Mouse (Mus musculus) midbrain, embryonic 11.5 days (tissue): ENCODE measurements around the gene Tenm4. TPM values are rescaled to one million over a fixed set of nuclear protein-coding genes. Genes with fewer than 3 reads are reported as not detected.

ENCODE experiments used
- ATAC-seq: fragments of 200-750 bp; cut with Nextera tagmentation; 2 replicates; pipeline ENCODE4 v1.8.0; 2017; ENCODE audit warnings: moderate TSS enrichment, moderate library complexity; ENCODE audit not compliant: low FRiP score
- DNase-seq: peaks from one replicate; pipeline ENCODE4 v3.0.0; 2015; ENCODE audit warnings: low spot score; ENCODE audit errors: missing footprints
- H3K27ac ChIP-seq: fragments of 300-500 bp; sonication (generic); 2 replicates; pipeline ENCODE4 v1.5.1; 2014; ENCODE audit warnings: low read depth, low read length
- H3K27me3 ChIP-seq: fragments of 300-500 bp; sonication (generic); 2 replicates; pipeline ENCODE4 v1.6.1; 2014; ENCODE audit warnings: mild to moderate bottlenecking, low read length, moderate library complexity, mixed read lengths; ENCODE audit not compliant: control insufficient read depth, insufficient read depth
- H3K36me3 ChIP-seq: fragments of 300-500 bp; sonication (generic); 2 replicates; pipeline ENCODE4 v1.6.1; 2014; ENCODE audit warnings: mild to moderate bottlenecking, low read length, moderate library complexity, mixed read lengths; ENCODE audit not compliant: control insufficient read depth, insufficient read depth
- H3K4me1 ChIP-seq: fragments of 300-500 bp; sonication (generic); 2 replicates; pipeline ENCODE4 v1.6.1; 2014; ENCODE audit warnings: low read length; ENCODE audit not compliant: control insufficient read depth, insufficient read depth
- H3K4me2 ChIP-seq: fragments of 300-500 bp; sonication (generic); 2 replicates; pipeline ENCODE4 v1.6.1; 2014; ENCODE audit warnings: mild to moderate bottlenecking, moderate library complexity
- H3K4me3 ChIP-seq: fragments of 300-500 bp; sonication (generic); 2 replicates; pipeline ENCODE4 v1.5.1; 2014; ENCODE audit warnings: low read depth, low read length
- H3K9ac ChIP-seq: fragments of 300-500 bp; sonication (generic); 2 replicates; pipeline ENCODE4 v1.6.1; 2014; ENCODE audit warnings: low read length
- H3K9me3 ChIP-seq: fragments of 300-500 bp; sonication (generic); 2 replicates; pipeline ENCODE4 v1.6.1; 2016; ENCODE audit warnings: low read length; ENCODE audit not compliant: control insufficient read depth
- WGBS: fragments of 180-500 bp; shearing (Covaris S2); extraction: QIAGEN DNeasy Blood & Tissue Kit; methylation state at CpG from one replicate; pipeline ENCODE4 v1.1.7; 2014; 5-methylcytosine and 5-hydroxymethylcytosine counted together
- polyA plus RNA-seq: library from polyadenylated mRNA; unstranded; fragments of >200 nt; fragmentation: Nextera tagmentation; extraction: Ambion mirVana; gene quantifications from 2 replicates; pipeline ENCODE4 v1.2.1, GENCODE M21; 2014

Gene Tenm4
- polyA plus RNA-seq, 1 experiment from 2014 or later, result 24.8 TPM

GRCm38 (mm10) chr7:96780556-96780955 is 609.5 kb downstream of the Tenm4 start:
- Histone ChIP-seq H3K9ac (no peak overlapping the region), H3K9me3 (no peaks in the 10 kb centered on the region), H3K27me3 (no peaks in the 10 kb centered on the region), H3K27ac (no peak overlapping the region), H3K4me2 (no peak overlapping the region), H3K36me3 (no peaks in the 10 kb centered on the region; the same call in 1 of the 2 replicates), H3K4me1 (no peaks in the 10 kb centered on the region), H3K4me3 (no peak overlapping the region)
- 82% methylated on average over 1 of the region's 1 CpGs for WGBS
- DNase-seq, result no peak
- ATAC-seq, result no peak

DNA sequence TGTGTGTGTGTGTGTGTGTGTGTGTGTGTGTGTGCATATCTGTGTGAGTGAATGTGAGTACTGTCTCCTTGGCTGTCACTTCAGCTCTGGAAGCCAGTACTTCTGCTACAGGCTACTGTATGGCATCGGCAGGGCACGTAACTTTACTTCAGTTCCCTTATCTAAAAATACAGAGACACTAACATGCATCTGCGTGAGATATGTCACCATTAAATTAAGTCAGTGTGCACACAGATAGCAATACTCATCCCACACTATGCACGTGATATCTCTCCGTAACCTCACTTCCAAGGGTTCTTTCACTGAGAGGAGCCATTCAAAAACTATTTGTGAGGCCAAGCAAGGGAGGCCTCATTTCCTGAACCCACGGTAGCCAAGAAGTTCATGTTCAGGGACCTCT is 610.0 kb downstream of the Tenm4 start:
- DNase-seq (no peak), ATAC-seq (no peak)
- no peaks in the 10 kb centered on the region; the same call in 1 of the 2 replicates for H3K36me3 ChIP-seq
- H3K9ac ChIP-seq, result no peak overlapping the region
- no peaks in the 10 kb centered on the region for H3K27me3 ChIP-seq
- 90% methylated on average over 6 of the region's 6 CpGs for WGBS
- H3K9me3 ChIP-seq, result no peaks in the 10 kb centered on the region
- no peak overlapping the region for H3K4me2 ChIP-seq
- H3K27ac ChIP-seq, result no peak overlapping the region
- H3K4me1 ChIP-seq, result no peaks in the 10 kb centered on the region
- H3K4me3 ChIP-seq, result no peak overlapping the region

DNA sequence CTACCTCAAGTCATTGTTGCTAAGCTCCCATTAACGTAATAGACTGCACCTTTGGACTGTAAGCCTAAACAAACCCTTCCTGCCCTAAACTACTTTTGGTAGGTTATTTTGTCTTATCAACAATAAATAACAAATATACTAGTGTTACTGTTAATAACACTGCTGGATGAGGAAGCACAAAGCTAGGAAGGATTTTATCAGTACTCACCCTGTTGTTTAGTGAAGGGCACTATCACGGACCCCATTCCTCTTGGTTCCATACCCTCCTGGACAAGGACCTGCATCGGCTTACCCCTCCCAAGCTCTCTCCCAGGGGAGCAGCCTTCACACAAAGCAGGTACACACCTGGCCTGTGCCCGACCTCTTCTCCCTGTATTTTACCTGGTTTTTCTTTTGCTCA is 611.6 kb downstream of the Tenm4 start:
- no peak for ATAC-seq
- Histone ChIP-seq H3K9ac (no peak overlapping the region), H3K4me3 (no peak overlapping the region), H3K4me2 (no peak overlapping the region), H3K27ac (no peak overlapping the region), H3K36me3 (no peaks in the 10 kb centered on the region; the same call in 1 of the 2 replicates), H3K9me3 (no peaks in the 10 kb centered on the region), H3K4me1 (no peaks in the 10 kb centered on the region), H3K27me3 (no peaks in the 10 kb centered on the region)
- no peak for DNase-seq
- WGBS, result 89% methylated on average over 4 of the region's 4 CpGs

DNA sequence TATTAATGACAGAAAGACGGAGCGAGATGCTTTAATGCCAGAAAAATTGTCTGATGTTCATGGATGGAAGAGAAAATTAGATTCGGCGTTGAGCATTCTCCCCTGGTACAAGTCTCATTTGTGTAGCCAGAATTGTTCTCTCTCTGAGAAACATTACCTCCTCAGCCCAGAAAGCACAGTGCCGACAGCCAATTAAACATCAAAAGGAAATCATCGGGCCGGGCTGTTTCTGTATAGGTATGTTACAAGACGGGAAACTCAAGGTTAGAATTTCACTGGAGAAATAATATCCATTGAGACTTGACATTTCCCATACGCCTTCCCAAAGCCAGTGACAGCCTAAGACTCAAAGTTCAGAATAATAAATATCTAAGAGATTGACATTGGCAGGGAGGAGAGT is 614.8 kb downstream of the Tenm4 start:
- WGBS, result 81% methylated on average over 9 of the region's 9 CpGs
- no peaks in the 10 kb centered on the region for H3K27me3 ChIP-seq
- H3K4me2 ChIP-seq, result no peak overlapping the region
- ATAC-seq (no peak), DNase-seq (no peak)
- no peak overlapping the region for H3K27ac ChIP-seq
- H3K4me1 ChIP-seq, result no peaks in the 10 kb centered on the region
- no peaks in the 10 kb centered on the region for H3K9me3 ChIP-seq
- no peak overlapping the region for H3K4me3 ChIP-seq
- H3K9ac ChIP-seq, result no peak overlapping the region
- H3K36me3 ChIP-seq, result no peaks in the 10 kb centered on the region; the same call in 1 of the 2 replicates

DNA sequence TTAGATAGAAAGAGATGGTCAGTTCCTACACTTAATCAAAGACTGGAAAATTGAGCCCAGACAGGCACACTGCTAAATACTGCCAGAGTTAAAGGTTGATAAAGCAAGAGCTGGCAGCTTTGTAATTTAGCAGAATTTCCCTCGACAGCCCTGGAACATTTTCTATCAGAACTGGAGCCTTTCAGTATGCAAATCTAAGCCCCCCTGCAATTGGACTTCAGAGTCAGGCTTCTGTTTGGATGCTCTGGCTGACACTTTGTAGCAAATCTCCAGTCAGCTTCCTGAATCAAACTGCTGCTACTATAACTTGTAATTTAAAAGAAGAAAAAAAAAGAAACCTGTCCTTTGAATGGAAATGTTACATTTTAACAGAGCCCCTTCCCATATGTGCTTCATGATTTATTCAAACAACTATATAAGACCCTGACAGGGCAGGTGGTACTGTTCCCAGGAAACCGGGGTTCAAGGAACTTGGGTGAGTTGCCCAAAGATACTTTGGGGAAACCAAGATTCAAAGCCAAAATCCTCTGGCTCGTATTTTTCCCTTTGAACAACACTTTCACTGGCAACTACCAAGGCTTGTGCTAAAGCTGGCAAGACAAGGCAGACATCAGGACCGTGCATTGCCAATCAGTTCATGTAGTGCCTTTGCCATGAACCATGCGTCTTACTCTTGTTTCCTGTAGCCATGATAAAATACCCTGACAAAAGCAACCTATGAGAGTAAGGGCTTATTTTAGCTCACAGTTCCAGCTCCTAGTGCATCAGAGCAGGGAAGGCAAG is 615.4 kb downstream of the Tenm4 start:
- ATAC-seq, result no peak
- H3K36me3 ChIP-seq, result no peaks in the 10 kb centered on the region; the same call in 1 of the 2 replicates
- DNase-seq, result no peak
- H3K4me3 ChIP-seq, result no peak overlapping the region
- H3K9me3 ChIP-seq, result no peaks in the 10 kb centered on the region
- WGBS, result 84% methylated on average over 5 of the region's 5 CpGs
- no peak overlapping the region for H3K4me2 ChIP-seq
- H3K4me1 ChIP-seq, result no peaks in the 10 kb centered on the region
- no peaks in the 10 kb centered on the region for H3K27me3 ChIP-seq
- H3K27ac ChIP-seq, result no peak overlapping the region
- no peak overlapping the region for H3K9ac ChIP-seq

DNA sequence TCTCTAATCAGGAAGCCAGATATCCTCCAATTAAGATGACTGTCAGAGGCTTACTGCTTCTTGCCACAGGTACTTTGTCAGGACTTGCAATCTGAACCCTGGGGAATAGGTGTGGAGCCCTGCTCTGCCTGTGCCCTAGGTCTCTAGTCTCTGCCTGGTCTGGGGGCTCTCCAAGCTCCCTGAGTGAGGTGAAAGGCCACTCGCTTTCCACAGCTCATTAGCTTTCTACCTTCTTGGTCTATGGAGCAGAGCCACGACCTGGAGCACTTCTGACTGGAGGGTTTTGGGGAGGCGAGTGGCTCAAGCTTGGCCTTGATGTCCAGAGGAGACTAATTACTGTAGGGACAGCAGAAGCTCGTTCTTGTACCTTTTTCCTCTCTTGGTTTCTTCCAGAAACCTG is 617.1 kb downstream of the Tenm4 start:
- ATAC-seq, result no peak

GRCm38 (mm10) chr7:96790326-96790725 is 619.3 kb downstream of the Tenm4 start:
- no peak for ATAC-seq

More for the DNA sequence above, 617.1 kb downstream of the Tenm4 start:
- no peaks in the 10 kb centered on the region for H3K36me3 ChIP-seq
- no peak for DNase-seq
- WGBS, result 86% methylated on average over 4 of the region's 4 CpGs
- H3K4me1 ChIP-seq, result peaks cover 5% of the 10 kb centered on the region
- H3K4me3 ChIP-seq, result no peak overlapping the region
- no peak overlapping the region for H3K4me2 ChIP-seq
- no peaks in the 10 kb centered on the region for H3K9me3 ChIP-seq
- no peaks in the 10 kb centered on the region; the same call in 1 of the 2 replicates for H3K27me3 ChIP-seq
- H3K27ac ChIP-seq, result no peak overlapping the region
- no peak overlapping the region for H3K9ac ChIP-seq

DNA sequence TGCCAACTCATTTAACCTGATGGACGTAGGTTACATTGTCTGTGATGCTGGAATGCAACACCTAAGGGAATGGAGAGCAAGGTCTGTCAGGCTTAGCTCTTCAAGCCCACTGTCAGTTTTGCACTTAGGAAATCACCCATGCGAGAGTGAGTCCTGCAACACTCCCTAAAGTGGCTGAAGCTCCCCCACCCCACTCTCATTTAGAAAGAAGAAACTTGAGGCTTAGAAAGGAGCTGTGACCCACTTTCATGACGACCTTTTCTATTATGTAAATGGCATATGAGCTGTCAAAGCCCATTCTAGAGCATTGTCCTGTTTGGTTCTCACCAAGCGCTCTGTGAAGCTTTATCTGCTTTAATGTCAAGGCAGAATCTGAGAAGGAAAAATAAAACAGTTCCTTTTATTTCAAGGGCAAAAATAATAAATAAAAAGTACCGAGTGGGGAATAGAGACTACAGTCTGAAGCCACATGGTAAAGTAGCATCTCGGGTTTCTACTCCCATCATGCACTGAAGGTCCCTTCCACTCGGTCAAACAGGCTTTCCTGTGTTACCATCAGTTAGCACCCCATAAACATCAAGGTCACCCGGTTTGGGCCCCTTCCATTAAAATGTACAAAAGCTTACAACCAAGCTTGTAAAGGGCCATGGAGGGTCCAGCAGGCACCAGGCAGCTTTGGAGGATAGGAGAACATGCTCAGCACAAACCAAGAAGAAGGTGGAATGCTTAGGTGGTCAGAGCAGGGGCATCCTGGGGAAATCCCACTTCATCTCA is 621.6 kb downstream of the Tenm4 start:
- no peak overlapping the region for H3K9ac ChIP-seq
- H3K4me1 ChIP-seq, result peaks cover 28% of the 10 kb centered on the region
- H3K4me2 ChIP-seq, result no peak overlapping the region
- no peak overlapping the region for H3K27ac ChIP-seq
- H3K36me3 ChIP-seq, result no peaks in the 10 kb centered on the region
- ATAC-seq (no peak), DNase-seq (no peak)
- no peaks in the 10 kb centered on the region; the same call in 1 of the 2 replicates for H3K27me3 ChIP-seq
- H3K9me3 ChIP-seq, result no peaks in the 10 kb centered on the region
- WGBS, result 66% methylated on average over 8 of the region's 8 CpGs
- no peak overlapping the region for H3K4me3 ChIP-seq

More at GRCm38 (mm10) chr7:96790326-96790725, 619.3 kb downstream of the Tenm4 start:
- H3K4me2 ChIP-seq, result no peak overlapping the region
- no peaks in the 10 kb centered on the region for H3K9me3 ChIP-seq
- no peak overlapping the region for H3K9ac ChIP-seq
- no peaks in the 10 kb centered on the region for H3K36me3 ChIP-seq
- no peaks in the 10 kb centered on the region; the same call in 1 of the 2 replicates for H3K27me3 ChIP-seq
- H3K4me1 ChIP-seq, result peaks cover 5% of the 10 kb centered on the region
- no peak overlapping the region for H3K27ac ChIP-seq
- H3K4me3 ChIP-seq, result no peak overlapping the region
- DNase-seq, result no peak
- WGBS, result 98% methylated on average over 2 of the region's 2 CpGs
